Mouse (Mus musculus): ENCODE results near the gene Pla2g12a.

The Pla2g12a gene

DNA sequence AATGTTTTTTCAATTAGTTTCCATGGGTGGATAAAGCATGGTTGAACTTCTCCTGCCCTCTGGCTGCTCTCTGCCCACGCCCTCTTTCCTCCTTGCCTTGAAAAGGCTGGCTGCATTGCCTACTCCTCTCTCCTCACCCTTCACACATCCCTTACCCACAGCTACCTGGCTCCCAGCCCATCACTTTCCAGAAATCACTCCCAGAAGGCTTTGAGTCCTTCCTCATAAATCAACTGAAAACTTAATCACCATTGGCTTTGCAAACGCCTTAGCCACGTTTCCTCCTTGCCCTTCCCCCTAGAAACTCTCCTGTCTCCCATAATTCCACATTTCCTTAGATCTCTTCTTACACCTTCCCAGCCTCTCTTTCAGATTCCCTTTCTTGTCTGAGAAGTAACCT is 59.4 kb downstream of the Pla2g12a start:
- ChIA-PET CTCF (no interaction called here), POLR2A (interaction anchor here in 1 of 4 experiments (0.6 kb wide), 1 partner anchor 133 kb away, joined by 3 read pairs; no protein-coding TSS in a partner anchor)

DNA sequence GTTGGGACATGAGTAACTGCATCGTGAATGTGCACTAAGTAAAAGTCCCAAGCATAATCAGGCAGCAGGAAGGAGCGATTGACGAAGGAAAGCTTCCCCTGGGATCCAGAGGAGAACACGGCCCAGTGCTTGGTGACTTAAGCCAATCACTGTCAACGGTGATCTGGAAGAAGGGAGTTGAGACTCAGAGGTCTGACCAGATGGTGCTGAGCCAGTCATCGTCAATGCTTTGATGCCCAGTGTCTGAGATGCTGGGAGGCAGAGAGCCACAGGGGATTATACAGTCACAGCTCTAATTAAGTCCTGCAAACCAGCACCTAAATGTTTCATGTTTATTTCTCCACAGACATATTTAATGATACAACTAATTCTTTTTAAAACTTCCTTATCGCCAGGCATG is 60.7 kb downstream of the Pla2g12a start:
- CTCF ChIA-PET, result interaction anchor here in 2 of 4 experiments (0.6 kb wide), 2 partner anchors 9 to 20 kb away, joined by 3 to 6 read pairs; no protein-coding TSS in a partner anchor
- POLR2A ChIA-PET, result interaction anchor here in 1 of 4 experiments (0.6 to 0.9 kb wide), 2 partner anchors 21 to 57 kb away, joined by 3 to 4 read pairs; no protein-coding TSS in a partner anchor

DNA sequence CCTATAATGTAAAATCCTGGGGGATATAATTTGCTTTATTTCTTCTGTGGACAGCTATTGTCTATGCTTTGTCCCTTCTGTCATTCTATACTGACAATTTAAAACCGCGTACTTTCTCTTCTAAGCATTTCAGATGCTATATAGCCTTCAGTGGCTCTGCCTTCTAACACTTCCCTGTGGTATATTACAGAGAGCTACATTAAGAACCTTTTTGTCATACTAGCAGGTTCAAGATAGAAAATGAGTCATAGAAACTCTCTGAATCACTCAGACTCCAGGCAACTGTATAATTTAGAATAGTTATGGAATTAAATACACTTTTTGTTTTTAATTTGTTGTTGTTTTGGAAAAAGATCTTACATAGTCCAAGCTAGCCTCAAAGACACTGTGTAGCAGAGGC is 62.4 kb downstream of the Pla2g12a start:
- ChIA-PET CTCF (no interaction called here), POLR2A (no interaction called here)

DNA sequence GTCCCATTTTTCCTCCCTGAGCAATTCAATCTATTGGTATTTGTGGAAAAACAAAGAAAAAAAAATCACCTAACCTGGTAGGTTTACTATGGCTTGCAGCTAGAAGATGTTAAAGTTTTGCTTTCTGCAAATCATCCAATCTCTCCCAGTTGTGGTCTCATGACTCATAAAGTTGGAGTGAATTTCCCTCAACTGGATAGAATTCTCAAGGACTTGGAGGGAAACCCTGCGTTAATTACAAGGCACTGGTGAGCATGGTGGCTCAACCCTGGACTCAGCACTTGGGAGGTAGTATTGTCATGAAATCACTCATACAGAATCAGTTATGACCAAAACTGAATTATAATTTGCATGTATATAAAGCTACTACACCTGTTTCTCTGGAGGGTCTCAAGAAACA is 62.9 kb downstream of the Pla2g12a start:
- CTCF ChIA-PET, result interaction anchor here in 1 of 4 experiments (0.9 kb wide), 1 partner anchor 22 kb away, joined by 3 read pairs; no protein-coding TSS in a partner anchor
- POLR2A ChIA-PET, result no interaction called here

DNA sequence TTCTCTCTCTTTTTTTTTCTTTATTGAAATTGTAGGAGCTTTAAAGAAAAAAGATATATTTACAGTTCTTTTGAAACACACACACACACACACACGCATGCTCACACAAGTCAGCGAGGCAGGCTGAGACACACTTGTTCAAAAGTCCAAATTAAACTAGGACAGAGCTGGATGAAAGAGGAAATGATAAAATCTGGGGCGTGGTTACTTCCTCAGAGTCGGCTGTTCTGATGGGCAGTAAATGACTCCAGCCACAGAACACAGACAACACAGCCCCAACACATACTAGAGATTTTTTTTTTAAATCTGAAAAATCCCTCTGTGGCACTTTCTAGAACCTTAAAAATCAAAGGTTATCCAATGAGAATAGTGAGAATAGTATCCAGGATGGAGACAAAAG is 65.4 kb downstream of the Pla2g12a start:
- ChIA-PET POLR2A (no interaction called here), CTCF (no interaction called here)
